Mouse (Mus musculus): ENCODE data around the gene Tnfsfm13.

The Tnfsfm13 gene

GRCm38 (mm10) chr11:69682209-69682839, 13.6 kb downstream of the Tnfsfm13 start:
- peak in 1 of 2 experiments; percentile 46 for DNase-seq (ENCODE audit: inconsistent age in 2 of 2, low spot score in 1 of 2)

GRCm38 (mm10) chr11:69681314-69682208, 14.3 kb downstream of the Tnfsfm13 start, which contains the start of gene Senp3:
TSS of gene Senp3 (minus strand) at chr11:69682084.
- DNase-seq (ENCODE audit: inconsistent age in 2 of 2, low spot score in 1 of 2): peak; percentile 98

GRCm38 (mm10) chr11:69680136-69680855, 15.6 kb downstream of the Tnfsfm13 start:
- peak in 1 of 2 experiments; percentile 51 for DNase-seq (ENCODE audit: inconsistent age in 2 of 2, low spot score in 1 of 2)

- no peak for DNase-seq (ENCODE audit: inconsistent age in 2 of 2, low spot score in 1 of 2)
Measured at GRCm38 (mm10) chr11:69679144-69679543, 16.8 kb downstream of the Tnfsfm13 start.

- peak; percentile 100 for DNase-seq (ENCODE audit: inconsistent age in 2 of 2, low spot score in 1 of 2)
Measured at GRCm38 (mm10) chr11:69672211-69672706, 23.6 kb downstream of the Tnfsfm13 start, which contains the start of gene Eif4a1. TSS of gene Eif4a1 (minus strand) at chr11:69672423.

GRCm38 (mm10) chr11:69671726-69672124, 24.2 kb downstream of the Tnfsfm13 start:
- no peak for DNase-seq (ENCODE audit: inconsistent age in 2 of 2, low spot score in 1 of 2)

- peak; percentile 96 to 99 for DNase-seq (ENCODE audit: inconsistent age in 2 of 2, low spot score in 1 of 2)
Measured at GRCm38 (mm10) chr11:69670786-69671725, 24.8 kb downstream of the Tnfsfm13 start.

- no peak for DNase-seq (ENCODE audit: inconsistent age in 2 of 2, low spot score in 1 of 2)
Measured at GRCm38 (mm10) chr11:69666665-69667005, 29.3 kb downstream of the Tnfsfm13 start.

- peak; percentile 55 to 80 for DNase-seq (ENCODE audit: inconsistent age in 2 of 2, low spot score in 1 of 2)
Measured at GRCm38 (mm10) chr11:69665961-69666664, 29.8 kb downstream of the Tnfsfm13 start, which contains the start of gene Cd68. TSS of gene Cd68 (minus strand) at chr11:69666153.

- peak in 1 of 2 experiments; percentile 66 for DNase-seq (ENCODE audit: inconsistent age in 2 of 2, low spot score in 1 of 2)
Measured at GRCm38 (mm10) chr11:69665457-69665960, 30.4 kb downstream of the Tnfsfm13 start.

GRCm38 (mm10) chr11:69664841-69665240, 31.1 kb downstream of the Tnfsfm13 start:
- DNase-seq (ENCODE audit: inconsistent age in 2 of 2, low spot score in 1 of 2): peak in 1 of 2 experiments; percentile 70

- DNase-seq (ENCODE audit: inconsistent age in 2 of 2, low spot score in 1 of 2): peak; percentile 77 to 88
Measured at GRCm38 (mm10) chr11:69663795-69664194, 32.1 kb downstream of the Tnfsfm13 start.

- peak in 1 of 2 experiments; percentile 52 for DNase-seq (ENCODE audit: inconsistent age in 2 of 2, low spot score in 1 of 2)
Measured at GRCm38 (mm10) chr11:69662967-69663671, 32.8 kb downstream of the Tnfsfm13 start.

GRCm38 (mm10) chr11:69662213-69662966, 33.5 kb downstream of the Tnfsfm13 start, which contains the start of gene Mpdu1:
TSS of gene Mpdu1 (minus strand) at chr11:69662642.
- DNase-seq (ENCODE audit: inconsistent age in 2 of 2, low spot score in 1 of 2): peak; percentile 97 to 98

- DNase-seq (ENCODE audit: inconsistent age in 2 of 2, low spot score in 1 of 2): peak; percentile 80 to 92
Measured at GRCm38 (mm10) chr11:69661221-69661881, 34.5 kb downstream of the Tnfsfm13 start.

- DNase-seq (ENCODE audit: inconsistent age in 2 of 2, low spot score in 1 of 2): no peak
Measured at GRCm38 (mm10) chr11:69657462-69657881, 38.4 kb downstream of the Tnfsfm13 start.

Measured in adrenal gland, adult (tissue).